28 mouse cellular contexts compared by ENCODE assay signal in the genomic region with DNA sequence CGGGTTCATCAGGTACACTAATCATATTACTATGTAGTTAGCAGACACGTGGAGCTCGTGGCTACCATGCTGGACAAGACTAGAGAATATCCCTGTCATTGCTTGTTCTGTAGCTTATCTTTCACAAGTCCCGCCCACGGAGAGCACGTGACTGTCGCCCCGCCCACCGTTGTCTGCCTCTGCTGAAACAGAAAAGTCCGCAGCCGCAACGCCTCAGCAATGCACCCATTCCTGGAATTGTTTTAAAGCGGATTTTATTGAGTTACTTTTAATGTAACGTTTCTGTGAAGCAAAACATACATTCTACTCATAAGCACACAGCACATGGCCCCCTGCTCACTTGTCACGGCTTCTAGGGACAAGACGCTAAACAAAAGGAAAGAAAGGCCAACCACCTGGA. TPM values are rescaled to one million over a fixed set of nuclear protein-coding genes. Genes with fewer than 3 reads are reported as not detected.
DNase-seq lines count a peak whose midpoint lies in the region.
"Had no signal": no experiment of that assay in that cellular context is flagged by ENCODE, and none has a peak within 500 bp of the region (broad histone marks: within the 10 kb centered on the region; RNA-seq: fewer than 3 reads in every experiment).

No protein-coding gene starts in this region.

- no peaks in the 10 kb centered on the region for H3K36me3 ChIP-seq in heart, embryonic 10.5 days
- H3K36me3 ChIP-seq: forebrain, embryonic 10.5 days; heart, embryonic 13.5 days had no signal

- no peak overlapping the region for H3K27ac ChIP-seq in heart, embryonic 10.5 days
- H3K27ac ChIP-seq: forebrain, embryonic 10.5 days; forebrain, embryonic 13.5 days; heart, embryonic 13.5 days; hindbrain, embryonic 14.5 days; hindbrain, postnatal 0 days had no signal

- peak; percentile 70 for DNase-seq in heart, adult 11 months
- no peak for DNase-seq in heart, embryonic 10.5 days (ENCODE audit: low spot score)
- peak; percentile 63 for DNase-seq in R1 (ENCODE audit: low read depth, low spot score)
- DNase-seq in testis, postnatal 10 days (ENCODE audit: low spot score) = peak; percentile 48
- no peak for DNase-seq in gastrocnemius, postnatal 25 days
- DNase-seq in layer of hippocampus, adult 18-20 months (ENCODE audit: low spot score in 2 of 2) = no peak
- DNase-seq: adrenal gland, postnatal 10 days; adrenal gland, postnatal 36 days; cerebellum, adult 18-20 months; cerebellum, adult 9-10 months; cerebellum, postnatal 14 days; gastrocnemius, postnatal 10 days; heart, adult 18-20 months; heart, postnatal 14 days; heart, postnatal 4 days had no signal

- H3K27me3 ChIP-seq in heart, embryonic 10.5 days (ENCODE audit: insufficient read depth, poor library complexity, severe bottlenecking) = no peaks in the 10 kb centered on the region
- H3K27me3 ChIP-seq: heart, embryonic 13.5 days had no signal

- no peaks in the 10 kb centered on the region for H3K9me3 ChIP-seq in heart, embryonic 10.5 days
- H3K9me3 ChIP-seq: forebrain, embryonic 10.5 days; forebrain, embryonic 13.5 days; heart, embryonic 13.5 days had no signal

- WGBS in heart, embryonic 10.5 days = 90% methylated on average over 16 of the region's 16 CpGs

- peaks cover 23% of the 10 kb centered on the region for H3K4me1 ChIP-seq in heart, embryonic 10.5 days

- no peak overlapping the region for H3K4me3 ChIP-seq in heart, embryonic 10.5 days
- H3K4me3 ChIP-seq: forebrain, embryonic 10.5 days; forebrain, embryonic 13.5 days; heart, embryonic 13.5 days had no signal

RNA-seq across cellular contexts. Expression of a gene that starts 5.7 kb away (rescaled TPM):
- 0.84 and 2.0 TPM in 2 replicates for polyA plus RNA-seq in heart, embryonic 10.5 days (2016; fragmentation: Nextera tagmentation; extraction: Ambion mirVana)
- under 1 TPM; 0.32 to 0.74 TPM for total RNA-seq in gastrocnemius, postnatal 25 days (2021)
- total RNA-seq in layer of hippocampus, adult 18-20 months (2021) = not detected

RNA-seq across cellular contexts. Expression of a gene that starts 28.5 kb away (rescaled TPM):
- polyA plus RNA-seq in heart, embryonic 10.5 days (2016; fragmentation: Nextera tagmentation; extraction: Ambion mirVana) = 0.11 TPM in 1 of 2 replicates, not detected in the other
- total RNA-seq in gastrocnemius, postnatal 25 days (2021) = not detected
- total RNA-seq in layer of hippocampus, adult 18-20 months (2021) = not detected
- total RNA-seq: adrenal gland, adult 18-20 months; adrenal gland, postnatal 10 days; adrenal gland, postnatal 36 days; gastrocnemius, adult 18-20 months; gastrocnemius, postnatal 4 days; heart, adult 18-20 months; hindbrain, postnatal 0 days had no signal
- polyA plus RNA-seq: embryonic facial prominence, embryonic 11.5 days; embryonic facial prominence, embryonic 14.5 days; forebrain, embryonic 10.5 days; forebrain, embryonic 13.5 days; forebrain, embryonic 16.5 days; heart, embryonic 13.5 days; hindbrain, embryonic 11.5 days; hindbrain, embryonic 14.5 days; hindbrain, postnatal 0 days; inflammation-experienced regulatory T-cells, adult 6 months had no signal

Comparison
In these comparisons a context has a peak if more than half of its experiments do, and no peak if none do; other contexts are left out.
1. DNase-seq: peak in heart, adult 11 months (single experiment), R1 (single experiment) and testis, postnatal 10 days (single experiment); none in heart, embryonic 10.5 days (single experiment), gastrocnemius, postnatal 25 days (single experiment) and layer of hippocampus, adult 18-20 months (0 of 2).